Mouse (Mus musculus): ENCODE measurements around the gene Bola3. TPM values are rescaled to one million over a fixed set of nuclear protein-coding genes. Genes with fewer than 3 reads are reported as not detected.

Bola3 gene
- polyA plus RNA-seq, 1 experiment from 2014 or later, result 144 TPM

GRCm38 (mm10) chr6:83315293-83315692 lies 33.7 kb upstream of the Bola3 start:
- H3K9me3 ChIP-seq (replicated peaks; ENCODE audit: control insufficient read depth, low read length), result no peaks in the 10 kb centered on the region
- no peak for DNase-seq (ENCODE audit: low spot score)
- H3K9ac ChIP-seq (replicated peaks; ENCODE audit: low read length), result no peak overlapping the region
- ATAC-seq (replicated peaks; ENCODE audit: insufficient number of reproducible peaks, low FRiP score, low TSS enrichment, low read depth), result no peak
- no peaks in the 10 kb centered on the region for H3K4me1 ChIP-seq (ENCODE audit: control insufficient read depth, insufficient read depth, low read length)
- H3K27me3 ChIP-seq (ENCODE audit: control insufficient read depth, insufficient read depth, low read length), result no peaks in the 10 kb centered on the region
- no peak overlapping the region for H3K4me3 ChIP-seq (ENCODE audit: low read depth, low read length)
- no peak overlapping the region for H3K27ac ChIP-seq (replicated peaks; ENCODE audit: low read depth, low read length)
- H3K36me3 ChIP-seq (replicated peaks; ENCODE audit: control insufficient read depth, insufficient read depth, low read depth, low read length), result peaks cover 4% of the 10 kb centered on the region
- H3K4me2 ChIP-seq (ENCODE audit: low read depth, low read length), result no peak overlapping the region

GRCm38 (mm10) chr6:83316022-83316421 lies 32.9 kb upstream of the Bola3 start:
- 0 out of 2 replicates have a peak overlapping the region, but pooled peaks have one; percentile 5 for H3K9ac ChIP-seq (replicated peaks; ENCODE audit: low read length)
- no peak for ATAC-seq (replicated peaks; ENCODE audit: insufficient number of reproducible peaks, low FRiP score, low TSS enrichment, low read depth)
- H3K4me1 ChIP-seq (ENCODE audit: control insufficient read depth, insufficient read depth, low read length), result no peaks in the 10 kb centered on the region
- 9% methylated on average over 10 of the region's 10 CpGs for WGBS
- H3K4me2 ChIP-seq (ENCODE audit: low read depth, low read length), result peak overlapping the region; percentile 36
- H3K27ac ChIP-seq (replicated peaks; ENCODE audit: low read depth, low read length), result no peak overlapping the region
- H3K27me3 ChIP-seq (ENCODE audit: control insufficient read depth, insufficient read depth, low read length), result no peaks in the 10 kb centered on the region
- H3K4me3 ChIP-seq (ENCODE audit: low read depth, low read length), result peak overlapping the region; percentile 17; the same call in 1 of the 2 replicates
- DNase-seq (ENCODE audit: low spot score), result peak; percentile 76
- H3K9me3 ChIP-seq (replicated peaks; ENCODE audit: control insufficient read depth, low read length), result no peaks in the 10 kb centered on the region
- H3K36me3 ChIP-seq (replicated peaks; ENCODE audit: control insufficient read depth, insufficient read depth, low read depth, low read length), result peaks cover 4% of the 10 kb centered on the region

- Histone ChIP-seq H3K9ac (replicated peaks; ENCODE audit: low read length) (peak overlapping the region; percentile 90), H3K27ac (replicated peaks; ENCODE audit: low read depth, low read length) (peak overlapping the region; percentile 56), H3K4me2 (ENCODE audit: low read depth, low read length) (peak overlapping the region; percentile 78), H3K27me3 (ENCODE audit: control insufficient read depth, insufficient read depth, low read length) (no peaks in the 10 kb centered on the region), H3K4me3 (ENCODE audit: low read depth, low read length) (peak overlapping the region; percentile 96), H3K9me3 (replicated peaks; ENCODE audit: control insufficient read depth, low read length) (no peaks in the 10 kb centered on the region), H3K4me1 (ENCODE audit: control insufficient read depth, insufficient read depth, low read length) (no peaks in the 10 kb centered on the region), H3K36me3 (replicated peaks; ENCODE audit: control insufficient read depth, insufficient read depth, low read depth, low read length) (no peaks in the 10 kb centered on the region)
- peak; percentile 97 for ATAC-seq (replicated peaks; ENCODE audit: insufficient number of reproducible peaks, low FRiP score, low TSS enrichment, low read depth)
- DNase-seq (ENCODE audit: low spot score), result peak; percentile 96
- under 1% methylated on average over 52 of the region's 52 CpGs for WGBS
These were observed 31.7 kb upstream of the Bola3 start for GRCm38 (mm10) chr6:83317108-83317741.

- Histone ChIP-seq H3K4me2 (ENCODE audit: low read depth, low read length) (no peak overlapping the region), H3K4me1 (ENCODE audit: control insufficient read depth, insufficient read depth, low read length) (no peaks in the 10 kb centered on the region), H3K27me3 (ENCODE audit: control insufficient read depth, insufficient read depth, low read length) (no peaks in the 10 kb centered on the region), H3K4me3 (ENCODE audit: low read depth, low read length) (no peak overlapping the region), H3K27ac (replicated peaks; ENCODE audit: low read depth, low read length) (no peak overlapping the region), H3K9me3 (replicated peaks; ENCODE audit: control insufficient read depth, low read length) (no peaks in the 10 kb centered on the region), H3K36me3 (replicated peaks; ENCODE audit: control insufficient read depth, insufficient read depth, low read depth, low read length) (no peaks in the 10 kb centered on the region), H3K9ac (replicated peaks; ENCODE audit: low read length) (no peak overlapping the region)
- 69% methylated on average over 1 of the region's 1 CpGs for WGBS
- no peak for ATAC-seq (replicated peaks; ENCODE audit: insufficient number of reproducible peaks, low FRiP score, low TSS enrichment, low read depth)
- no peak for DNase-seq (ENCODE audit: low spot score)
These were observed 27.0 kb upstream of the Bola3 start for GRCm38 (mm10) chr6:83321927-83322326.

GRCm38 (mm10) chr6:83322794-83323193 lies 26.2 kb upstream of the Bola3 start:
- 68% methylated on average over 2 of the region's 2 CpGs for WGBS

GRCm38 (mm10) chr6:83323652-83324419 lies 25.1 kb upstream of the Bola3 start:
- no peak for DNase-seq (ENCODE audit: low spot score)
- WGBS, result 62% methylated on average over 8 of the region's 8 CpGs
- H3K27me3 ChIP-seq (ENCODE audit: control insufficient read depth, insufficient read depth, low read length), result no peaks in the 10 kb centered on the region
- H3K27ac ChIP-seq (replicated peaks; ENCODE audit: low read depth, low read length), result no peak overlapping the region
- no peaks in the 10 kb centered on the region for H3K9me3 ChIP-seq (replicated peaks; ENCODE audit: control insufficient read depth, low read length)
- H3K4me1 ChIP-seq (ENCODE audit: control insufficient read depth, insufficient read depth, low read length), result no peaks in the 10 kb centered on the region
- no peak for ATAC-seq (replicated peaks; ENCODE audit: insufficient number of reproducible peaks, low FRiP score, low TSS enrichment, low read depth)
- no peaks in the 10 kb centered on the region for H3K36me3 ChIP-seq (replicated peaks; ENCODE audit: control insufficient read depth, insufficient read depth, low read depth, low read length)
- H3K4me2 ChIP-seq (ENCODE audit: low read depth, low read length), result no peak overlapping the region
- H3K9ac ChIP-seq (replicated peaks; ENCODE audit: low read length), result no peak overlapping the region
- no peak overlapping the region for H3K4me3 ChIP-seq (ENCODE audit: low read depth, low read length)

More at GRCm38 (mm10) chr6:83322794-83323193, 26.2 kb upstream of the Bola3 start:
- Histone ChIP-seq H3K9ac (replicated peaks; ENCODE audit: low read length) (no peak overlapping the region), H3K4me3 (ENCODE audit: low read depth, low read length) (no peak overlapping the region), H3K9me3 (replicated peaks; ENCODE audit: control insufficient read depth, low read length) (no peaks in the 10 kb centered on the region), H3K4me2 (ENCODE audit: low read depth, low read length) (no peak overlapping the region), H3K36me3 (replicated peaks; ENCODE audit: control insufficient read depth, insufficient read depth, low read depth, low read length) (no peaks in the 10 kb centered on the region), H3K27me3 (ENCODE audit: control insufficient read depth, insufficient read depth, low read length) (no peaks in the 10 kb centered on the region), H3K4me1 (ENCODE audit: control insufficient read depth, insufficient read depth, low read length) (no peaks in the 10 kb centered on the region), H3K27ac (replicated peaks; ENCODE audit: low read depth, low read length) (no peak overlapping the region)
- ATAC-seq (replicated peaks; ENCODE audit: insufficient number of reproducible peaks, low FRiP score, low TSS enrichment, low read depth), result no peak
- DNase-seq (ENCODE audit: low spot score), result no peak

- Histone ChIP-seq H3K36me3 (replicated peaks; ENCODE audit: control insufficient read depth, insufficient read depth, low read depth, low read length) (no peaks in the 10 kb centered on the region), H3K27me3 (ENCODE audit: control insufficient read depth, insufficient read depth, low read length) (no peaks in the 10 kb centered on the region), H3K4me1 (ENCODE audit: control insufficient read depth, insufficient read depth, low read length) (no peaks in the 10 kb centered on the region), H3K27ac (replicated peaks; ENCODE audit: low read depth, low read length) (peak within 1 kb of the TSS; percentile 70), H3K9ac (replicated peaks; ENCODE audit: low read length) (peak within 1 kb of the TSS; percentile 85), H3K9me3 (replicated peaks; ENCODE audit: control insufficient read depth, low read length) (no peaks in the 10 kb centered on the region), H3K4me3 (ENCODE audit: low read depth, low read length) (peak within 1 kb of the TSS; percentile 78), H3K4me2 (ENCODE audit: low read depth, low read length) (peak within 1 kb of the TSS; percentile 71)
- WGBS, result 2% methylated on average over 59 of the region's 65 CpGs
- DNase-seq (ENCODE audit: low spot score) (peak; percentile 97), ATAC-seq (replicated peaks; ENCODE audit: insufficient number of reproducible peaks, low FRiP score, low TSS enrichment, low read depth) (peak; percentile 97)
These were observed 23.2 kb upstream of the Bola3 start, which contains the start of the genes Mthfd2 and Mob1a for GRCm38 (mm10) chr6:83325525-83326393. TSS of gene Mthfd2 (minus strand) at chr6:83325908. TSS of gene Mob1a (plus strand) at chr6:83326016.
